Comparison of ENCODE assay signal across 21 mouse cellular contexts in genomic region chr2:156281227-156281626, GRCm38 (mm10). TPM values are rescaled to one million over a fixed set of nuclear protein-coding genes. Genes with fewer than 3 reads are reported as not detected.
DNase-seq lines count a peak whose midpoint lies in the region; ATAC-seq lines count a peak whose summit lies in the region.
"Had no signal": no experiment of that assay in that cellular context is flagged by ENCODE, and none has a peak within 500 bp of the region (broad histone marks: within the 10 kb centered on the region; RNA-seq: fewer than 3 reads in every experiment).

No protein-coding gene starts in this region.

- peaks cover 28% of the 10 kb centered on the region for H3K36me3 ChIP-seq in hindbrain, embryonic 12.5 days
- H3K36me3 ChIP-seq in forebrain, embryonic 10.5 days (replicated peaks): peaks cover 85% of the 10 kb centered on the region

- H3K4me2 ChIP-seq in hindbrain, embryonic 12.5 days (replicated peaks): no peak overlapping the region
- H3K4me2 ChIP-seq: forebrain, embryonic 15.5 days; limb, embryonic 15.5 days; neural tube, embryonic 13.5 days had no signal

- intact Hi-C loops in heart, postnatal 10 days (cut with DNase I): no loop called here
- intact Hi-C loops in heart, postnatal 25 days (cut with DNase I): no loop called here

- DNase-seq in heart, postnatal 10 days: peak; percentile 30 to 45
- no peak for DNase-seq in heart, postnatal 25 days (ENCODE audit: low spot score)
- DNase-seq in MN1 (ENCODE audit: low spot score): peak; percentile 95
- DNase-seq in cerebellum, adult 18-20 months: peak; percentile 53 to 58
- peak; percentile 40 to 52 for DNase-seq in cerebellum, postnatal 36 days
- DNase-seq in ovary, postnatal 14 days (ENCODE audit: low spot score): no peak
- no peak for DNase-seq in forebrain, embryonic 10.5 days (ENCODE audit: extremely low spot score, low spot score)
- DNase-seq: adrenal gland, postnatal 36 days; heart, adult 18-20 months; heart, postnatal 36 days; kidney, adult 8-10 months; kidney, postnatal 25 days; lung, postnatal 10 days; right cerebral cortex, postnatal 14 days; thymus, postnatal 4 days had no signal

- no peak overlapping the region for H3K9ac ChIP-seq in hindbrain, embryonic 12.5 days
- H3K9ac ChIP-seq: forebrain, embryonic 15.5 days; limb, embryonic 15.5 days; neural tube, embryonic 13.5 days had no signal

- no peak overlapping the region for H3K27ac ChIP-seq in hindbrain, embryonic 12.5 days
- no peak overlapping the region for H3K27ac ChIP-seq in forebrain, embryonic 10.5 days
- H3K27ac ChIP-seq: forebrain, embryonic 15.5 days; hindbrain, postnatal 0 days; limb, embryonic 15.5 days; neural tube, embryonic 13.5 days had no signal

- WGBS in hindbrain, embryonic 12.5 days: 76% methylated on average over 4 of the region's 4 CpGs
- WGBS in forebrain, embryonic 10.5 days: 88% methylated on average over 4 of the region's 4 CpGs

- no peaks in the 10 kb centered on the region for H3K27me3 ChIP-seq in hindbrain, embryonic 12.5 days
- H3K27me3 ChIP-seq in forebrain, embryonic 10.5 days (ENCODE audit: poor library complexity, severe bottlenecking): no peaks in the 10 kb centered on the region
- H3K27me3 ChIP-seq: forebrain, embryonic 15.5 days; limb, embryonic 15.5 days; megakaryocyte, embryonic 14.5 days; neural tube, embryonic 13.5 days had no signal

- no peaks in the 10 kb centered on the region for H3K9me3 ChIP-seq in hindbrain, embryonic 12.5 days (replicated peaks)
- no peaks in the 10 kb centered on the region for H3K9me3 ChIP-seq in forebrain, embryonic 10.5 days
- H3K9me3 ChIP-seq: forebrain, embryonic 15.5 days; limb, embryonic 15.5 days; megakaryocyte, embryonic 14.5 days; neural tube, embryonic 13.5 days had no signal

- no peaks in the 10 kb centered on the region for H3K4me1 ChIP-seq in hindbrain, embryonic 12.5 days
- H3K4me1 ChIP-seq in forebrain, embryonic 10.5 days: no peaks in the 10 kb centered on the region
- H3K4me1 ChIP-seq: forebrain, embryonic 15.5 days; limb, embryonic 15.5 days; neural tube, embryonic 13.5 days had no signal

- no peak overlapping the region for H3K4me3 ChIP-seq in hindbrain, embryonic 12.5 days
- H3K4me3 ChIP-seq in forebrain, embryonic 10.5 days: no peak overlapping the region
- H3K4me3 ChIP-seq: forebrain, embryonic 15.5 days; limb, embryonic 15.5 days; megakaryocyte, embryonic 14.5 days; neural tube, embryonic 13.5 days had no signal

- ATAC-seq in hindbrain, embryonic 12.5 days (ENCODE audit: low FRiP score): no peak
- ATAC-seq: forebrain, embryonic 15.5 days; hindbrain, postnatal 0 days had no signal

RNA-seq across cellular contexts. Expression of gene Cnbd2, which starts 30.9 kb away (rescaled TPM):
- 1 to 10 TPM in 1 of 2 experiments, under 1 TPM in 1; 0.81 to 1.1 TPM for total RNA-seq in heart, postnatal 10 days (2021)
- total RNA-seq in heart, postnatal 25 days (2021): 1 to 10 TPM in 1 of 2 experiments, under 1 TPM in 1; 0.65 to 1.2 TPM
- polyA plus RNA-seq in hindbrain, embryonic 12.5 days (2016; fragmentation: Nextera tagmentation; extraction: Ambion mirVana): 6.4 and 6.7 TPM in 2 replicates
- polyA plus RNA-seq in forebrain, embryonic 10.5 days (2016; fragmentation: Nextera tagmentation; extraction: Ambion mirVana): 2.5 and 2.6 TPM in 2 replicates

RNA-seq across cellular contexts. Expression of gene Scand1, which starts 31.3 kb away (rescaled TPM):
- total RNA-seq in heart, postnatal 10 days (2021): 10 to 100 TPM; 85.3 to 96.6 TPM
- total RNA-seq in heart, postnatal 25 days (2021): 10 to 100 TPM; 76.8 to 80.7 TPM
- polyA plus RNA-seq in hindbrain, embryonic 12.5 days (2016; fragmentation: Nextera tagmentation; extraction: Ambion mirVana): 121 and 126 TPM in 2 replicates
- 49.0 and 52.1 TPM in 2 replicates for polyA plus RNA-seq in forebrain, embryonic 10.5 days (2016; fragmentation: Nextera tagmentation; extraction: Ambion mirVana)

Comparison
In these comparisons a context has a peak if more than half of its experiments do, and no peak if none do; other contexts are left out.
1. DNase-seq: peak in heart, postnatal 10 days (2 of 2), MN1 (single experiment), cerebellum, adult 18-20 months (2 of 2) and cerebellum, postnatal 36 days (2 of 2); none in heart, postnatal 25 days (single experiment), ovary, postnatal 14 days (single experiment) and forebrain, embryonic 10.5 days (single experiment).